Mouse (Mus musculus) embryonic fibroblast, embryonic 13.5 days (primary cell): ENCODE data around the gene Adat2.

Experiments used
- CTCF ChIP-seq: IDR thresholded peaks from 2 replicates; pipeline ENCODE4 v1.5.1; 2011; ENCODE audit warnings: mild to moderate bottlenecking, control low read depth, low read length, moderate library complexity, borderline replicate concordance; ENCODE audit not compliant: insufficient read depth
- POLR2A ChIP-seq: IDR thresholded peaks from 2 replicates; pipeline ENCODE4 v1.6.1; 2011; ENCODE audit warnings: low read depth, mild to moderate bottlenecking, control low read depth, low read length, moderate library complexity

- TF ChIP-seq POLR2A (no peak), CTCF (no peak)
These were observed 18.2 kb downstream of the Adat2 start for GRCm38 (mm10) chr10:13570697-13571538.
